Mouse (Mus musculus) C2C12 (cell line): ENCODE results near the gene Ier2.

Source experiments
- CTCF ChIP-seq: IDR thresholded peaks from one replicate; pipeline ENCODE4 v1.5.1; 2011; ENCODE audit not compliant: control insufficient read depth, insufficient read depth, insufficient read length
- MAX ChIP-seq: IDR thresholded peaks from one replicate; pipeline ENCODE4 v1.6.1; 2011; ENCODE audit warnings: mild to moderate bottlenecking, control low read depth

DNA sequence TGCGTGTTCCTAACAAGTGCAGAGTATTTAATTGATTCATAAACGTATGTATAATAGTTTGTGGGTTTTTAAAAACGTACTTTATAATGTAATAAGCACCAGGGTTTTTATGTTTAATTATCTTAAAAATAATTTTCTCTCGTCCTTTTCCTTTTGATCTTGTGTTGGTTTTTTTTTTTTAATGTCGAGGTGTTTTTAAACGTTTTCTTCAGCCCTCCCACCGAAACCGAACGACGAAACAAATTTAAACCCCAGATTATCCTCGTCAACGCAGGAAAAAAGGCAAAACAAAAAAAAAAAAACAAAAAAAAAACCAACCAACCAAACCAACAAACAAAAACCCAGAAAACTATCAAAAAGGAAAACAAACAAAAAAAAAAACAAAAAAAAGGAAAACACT is 43.3 kb upstream of the Ier2 start:
- no peak for TF ChIP-seq CTCF
- TF ChIP-seq MAX, result no peak
